In genomic region chr16:18580389-18580788, GRCm38 (mm10) we compare ENCODE assay signal across 24 mouse cellular contexts. TPM values are rescaled to one million over a fixed set of nuclear protein-coding genes. Genes with fewer than 3 reads are reported as not detected.
DNase-seq lines count a peak whose midpoint lies in the region; ATAC-seq and TF ChIP-seq lines count a peak whose summit lies in the region.
"Had no signal": no experiment of that assay in that cellular context is flagged by ENCODE, and none has a peak within 500 bp of the region (broad histone marks: within the 10 kb centered on the region; RNA-seq: fewer than 3 reads in every experiment).

No protein-coding gene starts in this region.

- H3K9me3 ChIP-seq in hindbrain, embryonic 11.5 days (ENCODE audit: control insufficient read depth, low read length), result no peaks in the 10 kb centered on the region
- no peaks in the 10 kb centered on the region for H3K9me3 ChIP-seq in hindbrain, embryonic 13.5 days
- no peaks in the 10 kb centered on the region for H3K9me3 ChIP-seq in lung, postnatal 0 days (ENCODE audit: low read length)
- no peaks in the 10 kb centered on the region for H3K9me3 ChIP-seq in stomach, postnatal 0 days (ENCODE audit: control insufficient read depth, low read length)
- H3K9me3 ChIP-seq: embryonic facial prominence, embryonic 13.5 days; forebrain, embryonic 13.5 days; limb, embryonic 12.5 days had no signal

- H3K4me3 ChIP-seq in hindbrain, embryonic 11.5 days (ENCODE audit: low read depth, low read length), result no peak overlapping the region
- H3K4me3 ChIP-seq in hindbrain, embryonic 13.5 days, result no peak overlapping the region
- no peak overlapping the region for H3K4me3 ChIP-seq in lung, postnatal 0 days (ENCODE audit: low read depth, low read length)
- H3K4me3 ChIP-seq in stomach, postnatal 0 days (ENCODE audit: low read depth, low read length), result no peak overlapping the region
- H3K4me3 ChIP-seq: megakaryocyte, embryonic 14.5 days had no signal

- H3K27me3 ChIP-seq in hindbrain, embryonic 11.5 days (ENCODE audit: control insufficient read depth, insufficient read depth, low read length), result peaks cover 69% of the 10 kb centered on the region
- H3K27me3 ChIP-seq in hindbrain, embryonic 13.5 days, result peaks cover 86% of the 10 kb centered on the region
- H3K27me3 ChIP-seq in lung, postnatal 0 days (replicated peaks; ENCODE audit: insufficient read depth, low read length), result peaks cover 54% of the 10 kb centered on the region
- peaks cover 27% of the 10 kb centered on the region; the same call in 1 of the 2 replicates for H3K27me3 ChIP-seq in stomach, postnatal 0 days (ENCODE audit: control insufficient read depth, insufficient read depth, low read length)
- H3K27me3 ChIP-seq: CH12.LX had no signal

- 12% methylated on average over 2 of the region's 2 CpGs for WGBS in hindbrain, embryonic 11.5 days
- WGBS in hindbrain, embryonic 13.5 days, result 14% methylated on average over 2 of the region's 2 CpGs
- 28% methylated on average over 2 of the region's 2 CpGs for WGBS in lung, postnatal 0 days
- 49% methylated on average over 2 of the region's 2 CpGs for WGBS in stomach, postnatal 0 days

- DNase-seq in hindbrain, embryonic 11.5 days (ENCODE audit: low spot score), result peak; percentile 30
- peak; percentile 12 for DNase-seq in lung, postnatal 0 days (ENCODE audit: low spot score)
- DNase-seq in lung, postnatal 4 days, result no peak
- peak; percentile 48 for DNase-seq in embryo, embryonic 10.5 days (ENCODE audit: low spot score)
- DNase-seq in stomach, postnatal 0 days (ENCODE audit: low spot score), result no peak
- DNase-seq in adrenal gland, adult 8-10 months, result no peak
- DNase-seq: adrenal gland, postnatal 10 days; B cell, adult 2 months; cerebellum, adult 9-10 months; gastrocnemius, postnatal 36 days; kidney, adult 11 months; liver, postnatal 0 days; midbrain, embryonic 14.5 days; thymus, postnatal 36 days had no signal

- no peaks in the 10 kb centered on the region for H3K36me3 ChIP-seq in hindbrain, embryonic 11.5 days (ENCODE audit: control insufficient read depth, insufficient read depth, low read length)
- H3K36me3 ChIP-seq in hindbrain, embryonic 13.5 days, result no peaks in the 10 kb centered on the region
- no peaks in the 10 kb centered on the region for H3K36me3 ChIP-seq in lung, postnatal 0 days (ENCODE audit: insufficient read depth, low read length)
- H3K36me3 ChIP-seq in stomach, postnatal 0 days (ENCODE audit: control insufficient read depth, insufficient read depth, low read length), result no peaks in the 10 kb centered on the region
- H3K36me3 ChIP-seq: embryonic facial prominence, embryonic 13.5 days; G1E; limb, embryonic 12.5 days had no signal

- no peak overlapping the region for H3K4me2 ChIP-seq in hindbrain, embryonic 11.5 days (replicated peaks; ENCODE audit: low read depth, low read length)
- H3K4me2 ChIP-seq in hindbrain, embryonic 13.5 days, result no peak overlapping the region
- H3K4me2 ChIP-seq in lung, postnatal 0 days (replicated peaks; ENCODE audit: low read depth, low read length), result no peak overlapping the region
- H3K4me2 ChIP-seq in stomach, postnatal 0 days (replicated peaks; ENCODE audit: low read depth), result no peak overlapping the region
- H3K4me2 ChIP-seq: limb, embryonic 12.5 days; liver, embryonic 11.5 days had no signal

- TF ChIP-seq CTCF in lung, postnatal 0 days (IDR thresholded peaks at IDR 0.05), result peak; percentile 48
- peak; percentile 24; the same call in 1 of the 2 replicates for TF ChIP-seq CTCF in stomach, postnatal 0 days (IDR thresholded peaks at IDR 0.05; ENCODE audit: low read depth)

- H3K27ac ChIP-seq in hindbrain, embryonic 11.5 days (ENCODE audit: low read depth, low read length), result no peak overlapping the region
- H3K27ac ChIP-seq in hindbrain, embryonic 13.5 days, result no peak overlapping the region
- no peak overlapping the region for H3K27ac ChIP-seq in lung, postnatal 0 days (ENCODE audit: low read length)
- H3K27ac ChIP-seq in stomach, postnatal 0 days (replicated peaks), result no peak overlapping the region
- H3K27ac ChIP-seq: embryonic facial prominence, embryonic 13.5 days; forebrain, embryonic 13.5 days; limb, embryonic 12.5 days had no signal

- peaks cover 2% of the 10 kb centered on the region; the same call in 1 of the 2 replicates for H3K4me1 ChIP-seq in hindbrain, embryonic 11.5 days (replicated peaks; ENCODE audit: control insufficient read depth, insufficient read depth, low read length)
- peaks cover 26% of the 10 kb centered on the region for H3K4me1 ChIP-seq in hindbrain, embryonic 13.5 days (replicated peaks)
- H3K4me1 ChIP-seq in lung, postnatal 0 days (ENCODE audit: insufficient read depth, low read depth, low read length), result peaks cover 10% of the 10 kb centered on the region; the same call in 1 of the 2 replicates
- H3K4me1 ChIP-seq in stomach, postnatal 0 days (replicated peaks; ENCODE audit: control insufficient read depth, insufficient read depth), result no peaks in the 10 kb centered on the region

- no peak overlapping the region for H3K9ac ChIP-seq in hindbrain, embryonic 11.5 days (ENCODE audit: low read depth, low read length)
- H3K9ac ChIP-seq in hindbrain, embryonic 13.5 days, result no peak overlapping the region
- H3K9ac ChIP-seq in lung, postnatal 0 days (replicated peaks; ENCODE audit: low read depth), result no peak overlapping the region
- H3K9ac ChIP-seq in stomach, postnatal 0 days (ENCODE audit: low read length), result no peak overlapping the region
- H3K9ac ChIP-seq: embryonic facial prominence, embryonic 13.5 days; forebrain, embryonic 13.5 days; limb, embryonic 12.5 days; liver, postnatal 0 days had no signal

- ATAC-seq in hindbrain, embryonic 11.5 days (ENCODE audit: low FRiP score), result no peak
- no peak for ATAC-seq in hindbrain, embryonic 13.5 days (ENCODE audit: low FRiP score)
- ATAC-seq in lung, postnatal 0 days, result no peak
- ATAC-seq in stomach, postnatal 0 days (ENCODE audit: low FRiP score, low TSS enrichment), result no peak
- ATAC-seq: forebrain, embryonic 13.5 days; hindbrain, embryonic 16.5 days had no signal

- TF ChIP-seq EP300 in lung, postnatal 0 days (IDR thresholded peaks at IDR 0.05), result no peak
- no peak for TF ChIP-seq EP300 in stomach, postnatal 0 days (optimal IDR thresholded peaks at IDR 0.05)

RNA-seq across cellular contexts. Expression of gene Tbx1, which starts 10.1 kb away (rescaled TPM):
- polyA plus RNA-seq in hindbrain, embryonic 11.5 days (2014; fragmentation: Nextera tagmentation; extraction: Ambion mirVana), result 6.4 and 7.4 TPM in 2 replicates
- 0.99 and 1.7 TPM in 2 replicates for polyA plus RNA-seq in hindbrain, embryonic 13.5 days (2015; fragmentation: Nextera tagmentation; extraction: Ambion mirVana)
- polyA plus RNA-seq in lung, postnatal 0 days (2015; fragmentation: Nextera tagmentation; extraction: Ambion mirVana), result 7.6 and 7.8 TPM in 2 replicates
- 0.34 TPM in 2 replicates for polyA plus RNA-seq in stomach, postnatal 0 days (2015; fragmentation: Nextera tagmentation; extraction: Ambion mirVana)
- total RNA-seq in adrenal gland, adult 8-10 months (2022), result not detected
- polyA plus RNA-seq: G1E; liver, postnatal 0 days had no signal

RNA-seq across cellular contexts. Expression of gene Gp1bb, which starts 41.8 kb away (rescaled TPM):
- polyA plus RNA-seq in hindbrain, embryonic 11.5 days (2014; fragmentation: Nextera tagmentation; extraction: Ambion mirVana), result 8.9 and 9.5 TPM in 2 replicates
- 11.2 and 11.9 TPM in 2 replicates for polyA plus RNA-seq in hindbrain, embryonic 13.5 days (2015; fragmentation: Nextera tagmentation; extraction: Ambion mirVana)
- 7.9 and 8.8 TPM in 2 replicates for polyA plus RNA-seq in lung, postnatal 0 days (2015; fragmentation: Nextera tagmentation; extraction: Ambion mirVana)
- polyA plus RNA-seq in stomach, postnatal 0 days (2015; fragmentation: Nextera tagmentation; extraction: Ambion mirVana), result 4.6 and 5.4 TPM in 2 replicates
- not detected for total RNA-seq in adrenal gland, adult 8-10 months (2022)
- total RNA-seq: CH12.LX; gastrocnemius, adult 18-20 months; gastrocnemius, postnatal 36 days had no signal

RNA-seq across cellular contexts. Expression of gene Gm49601, which starts 45.8 kb away (rescaled TPM):
- polyA plus RNA-seq in hindbrain, embryonic 11.5 days (2014; fragmentation: Nextera tagmentation; extraction: Ambion mirVana), result 3.9 and 6.0 TPM in 2 replicates
- 19.3 and 21.0 TPM in 2 replicates for polyA plus RNA-seq in hindbrain, embryonic 13.5 days (2015; fragmentation: Nextera tagmentation; extraction: Ambion mirVana)
- polyA plus RNA-seq in lung, postnatal 0 days (2015; fragmentation: Nextera tagmentation; extraction: Ambion mirVana), result 2.2 and 3.1 TPM in 2 replicates
- polyA plus RNA-seq in stomach, postnatal 0 days (2015; fragmentation: Nextera tagmentation; extraction: Ambion mirVana), result 0.97 and 1.5 TPM in 2 replicates
- total RNA-seq in adrenal gland, adult 8-10 months (2022), result 1 to 10 TPM; 3.6 to 8.5 (median 5.6) TPM
- polyA plus RNA-seq: G1E; liver, embryonic 11.5 days; liver, postnatal 0 days had no signal

RNA-seq across cellular contexts. Expression of gene Sept5, which starts 49.4 kb away (rescaled TPM):
- 63.4 and 64.4 TPM in 2 replicates for polyA plus RNA-seq in hindbrain, embryonic 11.5 days (2014; fragmentation: Nextera tagmentation; extraction: Ambion mirVana)
- polyA plus RNA-seq in hindbrain, embryonic 13.5 days (2015; fragmentation: Nextera tagmentation; extraction: Ambion mirVana), result 169 and 176 TPM in 2 replicates
- polyA plus RNA-seq in lung, postnatal 0 days (2015; fragmentation: Nextera tagmentation; extraction: Ambion mirVana), result 8.5 and 9.6 TPM in 2 replicates
- polyA plus RNA-seq in stomach, postnatal 0 days (2015; fragmentation: Nextera tagmentation; extraction: Ambion mirVana), result 38.0 and 38.8 TPM in 2 replicates
- total RNA-seq in adrenal gland, adult 8-10 months (2022), result 10 to 100 TPM in 3 of 4 experiments, 1 to 10 TPM in 1; 8.5 to 18.5 (median 12.0) TPM
- polyA plus RNA-seq: G1E had no signal

Comparison
In these comparisons a context has a peak if more than half of its experiments do, and no peak if none do; other contexts are left out.
1. DNase-seq: peak in hindbrain, embryonic 11.5 days (single experiment), lung, postnatal 0 days (single experiment) and embryo, embryonic 10.5 days (single experiment); none in lung, postnatal 4 days (0 of 2), stomach, postnatal 0 days (single experiment) and adrenal gland, adult 8-10 months (single experiment).